Mouse (Mus musculus) mesoderm, embryonic 11.5 days (tissue): ENCODE results near the gene Inpp4b.

Source experiments
- DNase-seq: peaks from one replicate; pipeline ENCODE4 v3.0.0-alpha.2; 2012; ENCODE audit warnings: low read depth, low spot score

The Inpp4b gene

DNA sequence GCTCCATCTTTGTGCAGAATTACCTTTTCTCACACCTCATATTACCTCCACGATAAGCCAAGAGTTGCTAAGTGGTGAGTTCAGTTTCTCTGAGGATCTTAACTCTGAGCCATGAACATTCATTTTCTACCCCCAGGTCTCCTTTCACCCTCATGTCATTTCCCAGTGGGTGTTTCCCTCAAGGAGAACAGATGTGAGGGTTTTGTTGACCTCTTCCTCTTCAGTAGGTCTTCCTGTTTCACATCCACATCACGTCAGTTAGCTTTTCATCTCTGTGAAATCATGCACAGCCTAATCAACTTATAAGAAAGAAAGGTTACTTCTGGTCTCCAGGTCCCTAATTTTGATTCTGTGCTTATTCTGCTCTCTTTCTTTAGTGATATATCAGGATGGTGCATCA is 124.4 kb downstream of the Inpp4b start:
- DNase-seq = no peak

DNA sequence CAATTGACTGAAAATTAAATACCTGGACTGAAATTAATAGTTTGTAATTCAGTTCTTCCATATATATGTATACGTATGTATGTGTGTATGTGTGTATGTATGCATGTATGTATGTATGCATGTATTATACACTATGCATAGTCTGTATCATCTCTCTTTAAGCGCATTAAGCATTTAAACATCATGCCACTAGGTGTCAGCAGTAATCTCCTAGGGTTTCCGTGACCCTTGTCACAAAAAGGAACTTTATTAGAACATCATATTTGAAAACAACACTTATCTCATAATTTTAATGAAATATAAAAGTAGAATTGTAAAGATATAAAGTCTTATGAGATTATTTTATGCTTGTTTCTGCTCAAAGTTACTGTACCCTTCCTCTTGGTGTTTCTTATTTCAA is 136.3 kb downstream of the Inpp4b start:
- no peak for DNase-seq

DNA sequence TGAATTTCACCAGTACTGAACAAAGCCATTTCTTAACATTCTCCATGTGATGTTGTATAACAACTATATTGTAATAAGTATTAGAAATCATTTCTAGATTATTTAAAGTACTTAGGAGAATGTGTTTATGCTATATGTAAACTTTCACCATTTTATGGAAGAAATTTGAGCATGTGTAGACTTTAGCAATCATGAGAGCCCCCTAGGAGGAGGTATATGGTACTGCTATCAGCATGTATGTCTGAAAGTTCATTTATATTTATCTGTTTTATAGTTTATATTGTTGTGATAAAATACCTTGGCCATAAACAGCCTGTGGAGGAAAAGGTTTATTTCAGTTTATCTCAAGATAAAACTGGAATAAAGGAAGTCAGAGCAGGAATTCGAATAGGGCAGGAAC is 141.5 kb downstream of the Inpp4b start:
- no peak for DNase-seq

DNA sequence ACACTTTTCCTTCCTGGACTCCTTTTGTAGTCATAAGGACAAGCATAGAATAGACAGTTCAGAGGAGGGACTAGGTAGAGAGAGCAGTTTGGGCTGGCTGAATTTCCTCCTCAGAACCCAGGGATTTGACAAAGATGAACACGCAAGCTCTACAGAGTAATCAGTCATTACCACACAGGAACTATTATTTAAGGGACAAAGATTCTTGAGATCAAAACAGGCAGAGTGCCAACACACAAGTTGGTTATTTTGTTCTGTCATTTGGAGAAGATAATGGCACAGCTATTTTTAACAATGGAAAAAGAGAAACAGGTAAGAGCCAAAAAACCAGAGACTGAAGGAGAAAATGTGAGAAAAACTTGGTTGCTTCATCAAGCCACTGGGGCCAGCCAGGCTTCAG is 143.3 kb downstream of the Inpp4b start:
- DNase-seq = no peak

DNA sequence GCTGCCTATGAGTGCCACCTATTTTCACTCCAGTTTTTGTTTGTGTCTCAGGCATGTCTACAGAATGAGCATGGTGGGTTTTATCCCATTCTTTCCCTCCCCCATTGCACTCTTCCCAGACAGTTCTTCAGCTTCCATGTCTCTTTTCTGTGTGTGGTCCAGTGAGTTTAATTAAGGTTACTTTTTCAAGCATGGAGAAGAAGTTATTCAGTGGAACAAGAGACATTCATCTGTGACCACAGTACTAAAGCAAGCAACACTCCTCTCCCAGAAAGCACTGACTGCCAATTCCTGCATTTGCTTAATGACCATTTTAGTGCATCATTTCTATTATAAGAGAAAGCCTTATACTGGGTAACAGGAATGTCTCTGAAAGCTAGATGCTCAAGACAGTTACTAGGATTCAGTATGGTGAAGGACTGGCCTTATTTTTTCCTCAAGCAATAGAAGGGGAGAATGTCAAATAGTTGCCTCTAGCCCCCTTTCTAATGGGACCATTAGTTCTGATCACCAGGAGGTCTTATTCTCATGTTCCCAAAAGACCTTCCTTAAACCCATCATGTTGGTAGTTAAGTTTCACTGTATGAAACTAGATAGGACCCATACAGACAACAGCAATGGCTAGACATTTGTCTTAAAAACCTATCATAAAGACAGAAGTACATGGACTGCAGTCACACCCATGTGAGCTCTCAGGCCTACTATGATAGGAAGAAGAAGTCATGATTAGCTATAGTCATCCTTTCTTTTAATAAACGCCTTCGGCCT is 147.7 kb downstream of the Inpp4b start:
- DNase-seq = no peak

DNA sequence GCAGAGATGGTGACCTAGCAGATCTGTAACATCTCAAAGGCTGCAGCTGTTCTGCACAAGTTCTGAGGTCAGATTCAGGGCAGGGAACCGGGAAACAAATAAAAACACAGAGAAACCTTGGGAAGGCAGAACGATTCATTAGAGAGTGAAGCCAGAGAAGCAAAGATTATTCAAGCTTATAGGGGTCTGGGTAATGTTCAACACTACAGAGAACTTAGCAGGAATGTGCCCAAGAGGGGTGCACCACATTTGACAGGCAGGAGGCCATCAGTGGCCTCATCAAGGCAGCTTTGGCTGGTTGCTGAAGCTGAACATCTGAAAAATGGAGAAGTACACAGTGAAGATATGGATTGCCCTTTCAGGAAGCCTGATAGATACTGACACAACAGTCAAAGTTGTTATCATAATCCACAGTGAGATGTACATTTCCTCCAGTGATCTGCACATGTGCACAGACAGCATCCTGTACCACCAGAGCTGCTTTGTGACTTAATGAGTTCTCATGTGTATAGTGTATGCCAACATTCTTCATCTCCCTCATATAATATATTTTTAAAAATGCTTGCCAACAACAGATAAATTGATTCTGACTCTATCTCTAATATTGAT is 148.8 kb downstream of the Inpp4b start:
- no peak for DNase-seq

DNA sequence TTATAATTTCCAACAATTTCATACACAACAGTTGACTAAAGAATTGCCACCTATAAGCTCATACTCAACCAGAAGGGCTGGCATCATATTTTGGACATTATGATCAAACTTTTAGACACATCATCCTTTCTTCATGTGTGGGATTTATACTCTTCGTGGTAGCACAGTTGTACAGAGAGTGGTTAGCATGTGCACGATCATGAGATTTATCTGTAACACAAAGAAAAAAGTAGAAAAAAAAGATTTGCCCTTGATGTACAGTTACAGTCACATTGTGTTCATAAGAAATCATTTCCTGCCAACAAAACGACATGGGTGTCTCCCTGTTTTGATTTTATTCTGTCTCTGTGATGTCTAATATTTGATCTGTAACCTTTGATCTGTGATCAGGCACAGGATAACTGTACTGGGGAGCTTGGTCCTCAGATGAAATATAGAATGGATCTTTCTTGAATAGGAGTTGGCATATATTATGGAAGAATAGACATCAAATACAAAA is 149.4 kb downstream of the Inpp4b start:
- no peak for DNase-seq

DNA sequence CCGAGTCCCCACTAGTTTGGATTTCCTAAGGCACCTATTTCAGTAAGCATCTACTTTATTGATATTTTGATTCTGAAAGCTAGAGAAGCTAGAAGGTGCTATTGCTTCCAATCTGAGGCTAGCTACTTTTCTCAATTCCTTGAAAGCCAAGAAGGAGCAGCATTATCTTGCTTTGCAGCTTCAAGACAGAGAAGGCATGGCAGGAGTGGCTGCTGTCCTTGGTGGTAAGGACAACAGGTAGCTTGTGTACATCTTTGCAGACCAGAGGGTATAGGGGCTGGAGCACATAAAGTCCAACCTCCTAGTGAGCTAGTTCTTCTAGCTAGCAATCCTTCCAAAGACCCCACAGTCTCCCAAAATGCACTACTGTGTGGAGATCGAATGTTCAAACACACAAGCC is 152.5 kb downstream of the Inpp4b start:
- DNase-seq = no peak

DNA sequence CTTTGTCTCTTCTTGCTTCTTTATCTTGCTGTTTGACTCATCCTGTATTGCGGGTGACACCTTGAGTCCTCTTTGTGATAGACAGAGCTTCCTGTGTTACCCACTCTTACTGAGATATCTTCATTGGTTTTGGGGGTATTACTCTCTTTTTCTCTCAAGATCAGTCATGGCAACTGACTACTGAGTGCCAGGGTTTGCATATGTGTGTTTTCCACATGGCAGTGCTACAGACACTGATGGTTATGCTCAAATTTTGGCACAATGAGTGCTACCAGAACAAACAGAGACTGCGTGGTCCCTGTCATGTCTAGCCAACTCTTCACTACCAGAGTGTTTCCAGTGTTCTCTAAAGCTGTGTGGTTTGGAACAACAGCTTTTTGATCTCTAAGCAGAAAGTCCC is 155.3 kb downstream of the Inpp4b start:
- no peak for DNase-seq

DNA sequence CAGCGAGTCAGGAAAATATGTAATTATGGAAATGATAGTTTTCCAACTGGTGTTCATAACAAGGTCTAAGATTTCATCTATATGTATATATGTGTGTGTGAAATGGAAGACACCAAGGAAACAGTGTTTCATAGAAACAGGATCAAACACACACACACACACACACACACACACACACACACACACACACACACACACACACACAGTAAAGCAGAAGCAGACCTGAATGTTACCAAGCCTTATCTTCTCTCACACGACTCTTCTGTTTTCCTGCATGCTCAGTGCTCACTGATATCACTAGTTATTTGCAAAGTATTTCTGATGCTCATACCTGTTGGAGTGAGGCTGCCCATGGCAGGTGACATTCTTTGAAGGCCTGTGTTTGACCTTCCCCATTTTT is 159.9 kb downstream of the Inpp4b start:
- no peak for DNase-seq

DNA sequence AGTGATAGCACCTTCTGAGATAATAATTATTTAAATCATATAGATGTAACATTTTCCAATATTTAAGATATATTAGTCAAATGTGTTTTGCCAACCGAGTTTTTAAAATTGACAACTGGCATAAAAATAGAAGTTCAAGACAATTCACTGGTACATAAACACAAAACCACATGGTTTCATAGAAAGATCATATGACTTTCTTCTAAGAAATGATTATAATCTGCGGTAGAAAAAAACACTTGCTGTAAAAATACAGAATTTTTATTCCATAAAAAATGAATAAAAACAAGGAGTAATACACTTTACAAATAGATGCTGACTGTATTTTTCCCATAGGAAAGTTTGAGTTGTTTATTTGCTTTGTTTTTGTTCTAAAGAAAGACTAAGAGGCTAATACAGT is 160.6 kb downstream of the Inpp4b start:
- DNase-seq = no peak

DNA sequence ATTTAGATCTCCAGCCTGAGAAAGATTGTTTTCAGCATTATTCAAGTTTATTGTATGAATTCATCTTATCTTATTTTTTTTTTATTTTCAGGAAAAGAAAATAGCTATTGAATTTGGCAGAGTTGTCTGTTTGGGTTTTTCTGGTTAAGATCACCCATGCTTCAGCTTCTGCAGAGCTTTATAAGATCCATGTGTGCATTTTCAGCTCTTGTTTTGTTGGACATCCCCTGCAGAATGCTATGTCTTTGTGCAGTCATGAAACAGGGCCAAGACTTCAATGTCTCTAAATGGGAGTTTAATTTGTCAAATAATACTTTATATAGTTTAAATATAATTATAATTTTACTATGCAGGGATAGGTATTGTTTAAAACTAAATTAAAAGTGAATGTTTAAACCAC is 170.5 kb downstream of the Inpp4b start:
- no peak for DNase-seq

DNA sequence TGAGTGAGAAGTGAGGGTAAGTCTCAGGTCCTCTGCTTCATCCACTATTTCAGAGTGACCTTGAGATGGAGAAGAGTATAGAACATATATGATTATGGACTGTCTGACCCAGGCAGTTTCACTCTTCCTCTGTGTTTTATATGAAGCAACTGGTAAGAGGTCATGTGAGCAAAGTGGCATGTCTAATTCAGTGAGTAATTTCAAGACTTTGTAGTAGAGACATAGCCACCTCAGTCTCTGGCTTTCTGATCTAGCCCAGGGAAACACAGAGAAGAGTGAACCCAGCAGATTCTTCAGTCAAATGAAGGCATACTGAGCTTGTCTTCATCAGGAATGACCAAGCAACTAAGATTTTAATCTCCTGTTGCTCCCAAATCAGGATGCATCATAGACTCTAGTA is 172.1 kb downstream of the Inpp4b start:
- DNase-seq = no peak

DNA sequence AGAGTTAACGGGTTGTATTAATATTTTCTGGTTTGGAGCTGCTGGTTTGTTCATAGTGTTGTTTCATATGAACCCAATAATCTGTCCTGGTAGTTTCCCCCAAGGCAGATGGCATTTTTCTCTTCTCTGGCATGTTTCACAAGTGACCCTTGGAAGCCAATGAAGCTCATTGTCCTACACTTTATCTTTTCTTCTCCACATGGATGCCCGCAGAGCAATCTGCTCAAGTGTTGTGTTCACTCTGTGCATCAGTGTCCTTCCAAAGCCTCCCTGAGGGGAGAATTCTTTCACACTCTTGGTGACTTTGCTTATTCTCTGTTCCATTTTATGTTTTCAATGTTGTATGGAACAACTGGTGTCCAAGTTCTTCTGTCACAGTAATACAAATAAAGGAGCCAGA is 179.7 kb downstream of the Inpp4b start:
- DNase-seq = no peak

DNA sequence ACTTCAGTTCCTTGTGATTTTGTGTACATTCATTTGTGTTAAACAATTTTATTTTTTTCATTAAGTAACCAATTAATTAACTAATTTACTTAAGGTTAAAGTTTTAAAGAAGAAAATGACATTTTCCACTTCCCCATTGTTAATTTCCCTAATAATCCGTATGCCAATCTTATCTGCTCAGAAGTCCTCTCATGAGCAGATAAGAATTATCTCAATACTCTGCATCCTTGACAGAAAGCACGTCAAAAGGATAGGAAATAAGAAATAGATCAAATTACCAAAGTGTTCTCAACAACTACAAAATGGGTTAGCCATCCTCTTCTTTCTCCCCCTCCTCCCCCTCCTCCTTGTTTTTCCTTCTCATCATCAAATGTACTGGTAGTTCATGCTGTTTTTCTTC is 182.2 kb downstream of the Inpp4b start:
- no peak for DNase-seq

DNA sequence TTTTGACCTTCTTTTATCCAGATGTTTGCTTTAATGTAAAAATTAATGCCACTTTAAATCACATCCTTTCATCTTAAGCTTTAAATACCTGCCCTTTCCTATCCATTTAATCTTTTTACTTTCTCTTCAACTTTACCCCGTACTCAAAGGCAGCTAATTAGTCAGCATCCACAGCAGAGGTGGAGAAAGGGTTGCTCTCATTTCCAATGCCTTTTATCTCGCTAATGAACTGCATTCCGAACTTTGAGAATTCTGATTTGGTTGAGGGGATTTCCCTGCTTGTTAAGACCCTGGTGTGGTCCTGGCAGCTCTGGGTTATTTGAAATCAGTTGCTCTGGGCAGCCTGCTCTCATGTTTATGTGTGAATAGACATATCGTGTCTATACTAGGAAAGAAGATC is 185.3 kb downstream of the Inpp4b start:
- no peak for DNase-seq

DNA sequence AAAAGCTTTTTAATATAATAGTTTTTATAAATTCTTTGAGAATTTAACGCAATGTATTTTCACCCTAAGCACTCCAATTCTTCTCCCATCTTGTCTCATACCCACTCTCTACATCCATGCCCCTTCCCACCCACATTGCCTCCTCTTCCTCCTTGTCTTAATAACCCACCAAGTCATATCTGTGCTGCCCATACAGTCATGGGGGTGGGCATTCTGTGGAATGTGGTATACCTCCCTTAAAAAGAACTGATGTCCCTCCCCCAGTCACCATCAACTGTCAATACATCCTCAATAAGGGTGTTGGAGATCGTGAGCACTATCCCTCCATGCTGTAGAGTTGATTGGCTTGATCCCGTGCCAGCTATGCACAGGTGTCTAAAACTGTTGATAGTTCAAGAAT is 196.0 kb downstream of the Inpp4b start:
- DNase-seq = no peak

DNA sequence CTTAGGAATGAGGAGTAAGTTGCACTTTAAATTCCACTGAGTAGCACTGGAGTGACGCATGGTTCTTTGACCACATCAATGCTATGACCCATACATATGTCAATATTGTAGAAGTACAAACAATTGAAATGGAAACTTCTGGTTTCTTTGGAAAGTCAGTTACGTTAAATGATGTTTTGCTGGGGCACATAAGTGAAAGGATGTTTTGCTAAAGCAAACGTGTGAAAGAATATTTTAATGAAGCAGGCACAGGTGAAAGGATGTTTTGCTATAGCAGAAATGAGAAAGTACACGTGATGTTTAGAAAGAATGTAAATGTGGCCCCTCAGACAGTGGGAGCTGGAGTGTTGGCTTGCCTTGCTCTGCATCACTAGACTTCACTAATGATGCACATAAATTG is 216.2 kb downstream of the Inpp4b start:
- no peak for DNase-seq

DNA sequence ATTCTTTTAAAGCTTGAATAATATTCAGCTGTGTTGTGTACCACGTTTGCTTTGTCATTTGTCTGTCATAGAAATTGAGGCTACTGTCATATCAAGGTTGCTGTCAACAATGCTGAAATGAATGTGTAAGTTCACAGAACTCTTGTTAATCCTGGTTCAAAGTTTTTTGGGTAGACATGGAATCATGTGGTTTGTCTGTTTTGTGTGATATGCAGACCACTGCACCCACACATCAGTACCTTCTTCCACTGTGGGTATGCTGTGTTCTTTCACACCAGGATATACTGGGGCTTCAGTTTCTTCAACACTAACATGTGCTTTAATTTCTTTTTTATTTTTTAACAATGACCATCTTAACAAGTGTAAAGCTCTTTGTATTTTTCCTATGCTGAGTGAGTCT is 220.0 kb downstream of the Inpp4b start:
- DNase-seq = no peak

DNA sequence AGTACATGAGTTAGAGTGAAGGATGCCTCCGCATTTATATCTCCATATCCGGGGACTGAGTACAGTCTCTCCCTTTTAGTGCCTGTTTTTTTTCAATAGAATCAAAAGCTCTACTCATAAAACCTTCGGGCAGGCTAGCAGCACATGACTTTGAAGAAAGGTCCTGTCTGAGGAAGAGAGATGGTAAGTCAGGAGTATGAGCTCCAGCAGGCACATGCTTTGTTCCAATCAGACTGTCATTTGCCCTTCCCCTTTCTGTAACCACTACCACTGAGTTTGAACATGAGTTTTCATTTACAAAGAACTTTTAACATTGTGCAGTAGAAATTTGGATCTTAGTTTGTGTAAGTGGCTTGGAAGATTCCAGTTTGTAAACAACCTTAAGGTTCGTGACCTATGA is 223.1 kb downstream of the Inpp4b start:
- DNase-seq = no peak

DNA sequence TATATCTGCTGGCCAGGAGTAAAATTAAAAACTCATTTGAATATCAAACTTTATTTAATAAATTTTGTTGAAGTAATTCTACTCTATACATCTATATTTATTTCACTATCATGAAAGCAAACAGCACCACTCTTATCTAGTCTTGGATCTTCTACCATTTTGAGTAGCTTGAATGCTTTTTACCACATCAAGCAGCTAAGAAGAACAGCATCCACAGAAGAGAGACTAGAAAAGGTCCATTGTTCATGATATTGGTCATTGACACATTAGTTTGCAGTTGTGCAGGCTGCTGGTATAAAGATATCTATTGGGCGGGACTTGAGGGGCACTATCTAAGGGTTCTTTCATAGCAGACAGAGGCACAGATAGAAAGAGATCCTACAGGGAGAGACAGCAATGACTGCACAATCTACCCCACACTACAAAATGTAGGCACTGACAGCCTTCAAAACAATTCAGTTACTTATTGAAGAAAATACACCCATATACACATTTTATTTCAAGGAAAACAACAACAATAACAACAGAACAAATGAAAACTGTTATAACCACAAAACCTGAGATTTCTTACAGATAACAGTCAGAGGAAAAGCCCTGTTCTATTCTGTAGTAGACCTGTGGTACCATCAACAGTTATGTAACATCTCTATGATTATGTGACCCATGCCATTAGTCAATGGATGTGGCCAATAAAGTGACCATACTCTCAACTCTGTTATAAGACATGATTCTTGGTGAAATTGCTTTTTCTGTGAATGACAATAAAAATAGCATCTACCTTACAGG is 230.2 kb downstream of the Inpp4b start:
- DNase-seq = no peak

DNA sequence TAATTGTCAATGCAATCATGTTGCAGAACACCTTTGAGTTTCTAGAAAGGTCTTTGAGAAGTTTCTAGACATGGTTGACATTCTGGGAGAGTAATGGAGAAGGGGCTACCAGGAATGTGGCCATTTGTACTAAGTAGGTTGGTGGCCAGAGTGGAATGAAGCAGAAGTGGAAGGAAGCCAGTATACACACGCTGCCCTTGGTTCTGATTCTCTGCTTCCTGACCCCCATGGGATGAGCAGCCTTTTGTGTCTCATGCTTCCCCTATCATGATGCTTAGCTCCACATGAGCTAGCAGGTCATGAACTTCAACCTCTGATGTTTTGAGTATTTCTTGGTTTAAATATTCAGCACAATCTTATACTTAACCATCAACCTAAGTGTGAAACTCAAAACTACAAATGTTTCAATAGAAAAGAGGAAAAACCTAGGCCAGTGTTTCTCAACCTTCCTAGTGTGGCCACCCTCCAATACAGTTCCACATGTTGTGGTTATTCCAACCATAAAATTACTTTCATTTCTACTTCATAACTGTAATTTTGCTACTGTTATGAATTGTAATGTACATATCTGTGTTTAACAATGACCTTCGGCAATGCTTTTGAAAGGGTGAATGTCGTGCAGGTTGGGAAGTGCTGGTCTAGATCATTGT is 233.0 kb downstream of the Inpp4b start:
- DNase-seq = no peak
